Mouse (Mus musculus): ENCODE data around the gene Pdcd1lg2. TPM values are rescaled to one million over a fixed set of nuclear protein-coding genes. Genes with fewer than 3 reads are reported as not detected.

Pdcd1lg2 gene
- polyA plus RNA-seq, 1 experiment from 2014 or later = 0.05 TPM

DNA sequence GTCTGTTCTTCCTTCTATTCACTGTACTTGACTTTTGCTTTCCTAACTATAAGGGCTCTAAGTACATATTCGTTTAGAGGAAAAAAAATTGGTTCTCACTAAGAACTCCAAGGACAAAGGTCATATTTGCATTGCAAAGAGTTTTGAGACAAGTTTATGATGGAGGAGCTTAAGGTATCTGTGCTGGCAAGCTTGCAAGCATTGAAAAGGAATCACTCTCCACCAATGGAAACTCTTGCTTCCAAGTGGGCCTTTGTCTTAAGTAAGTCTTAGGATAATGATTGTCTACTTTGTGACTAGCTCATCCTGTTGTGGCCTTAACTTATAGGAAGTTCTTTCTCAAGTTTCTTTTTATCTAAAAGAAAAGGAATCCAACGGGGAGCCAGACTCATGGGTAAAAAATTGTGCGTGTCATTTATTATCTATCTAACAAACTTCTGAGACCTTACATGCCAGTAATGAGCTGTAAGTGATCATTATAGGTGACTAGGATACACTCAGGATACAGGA, 5.7 kb downstream of the Pdcd1lg2 start:
- Histone ChIP-seq H3K27ac (replicated peaks) (no peak overlapping the region), H3K36me3 (ENCODE audit: control insufficient read depth, insufficient read depth, low read length) (no peaks in the 10 kb centered on the region), H3K4me1 (replicated peaks; ENCODE audit: control insufficient read depth, insufficient read depth) (no peaks in the 10 kb centered on the region), H3K4me3 (ENCODE audit: low read depth, low read length) (no peak overlapping the region), H3K4me2 (replicated peaks; ENCODE audit: low read depth) (no peak overlapping the region), H3K9ac (ENCODE audit: low read length) (no peak overlapping the region), H3K9me3 (ENCODE audit: control insufficient read depth, low read length) (no peaks in the 10 kb centered on the region), H3K27me3 (ENCODE audit: control insufficient read depth, insufficient read depth, low read length) (no peaks in the 10 kb centered on the region)
- DNase-seq (ENCODE audit: low spot score) (no peak), ATAC-seq (ENCODE audit: low FRiP score, low TSS enrichment) (no peak)
- 54% methylated on average over 3 of the region's 3 CpGs for WGBS
- no peak for TF ChIP-seq CTCF (IDR thresholded peaks at IDR 0.05; ENCODE audit: low read depth)
- TF ChIP-seq EP300 (optimal IDR thresholded peaks at IDR 0.05) = no peak

DNA sequence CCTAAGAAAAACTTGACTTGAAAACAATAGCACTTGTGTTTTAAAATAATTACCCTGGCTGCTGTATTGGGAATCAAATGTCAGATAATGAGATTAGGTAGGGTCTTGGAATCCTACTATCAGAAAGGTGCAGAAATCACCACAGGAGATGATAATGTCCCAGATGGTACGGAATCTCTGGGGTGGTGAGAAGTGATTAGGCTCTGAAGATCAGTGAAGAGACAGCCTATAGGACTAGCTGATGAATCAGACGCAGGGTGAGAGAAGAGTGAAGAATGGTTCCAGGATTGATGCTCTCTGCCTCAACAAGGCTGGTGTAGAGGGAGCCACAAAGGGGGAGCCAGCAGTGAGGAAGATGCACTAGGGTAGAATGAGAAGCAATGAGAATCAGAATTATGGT, 6.5 kb downstream of the Pdcd1lg2 start:
- Histone ChIP-seq H3K9me3 (ENCODE audit: control insufficient read depth, low read length) (no peaks in the 10 kb centered on the region), H3K36me3 (ENCODE audit: control insufficient read depth, insufficient read depth, low read length) (no peaks in the 10 kb centered on the region), H3K4me1 (replicated peaks; ENCODE audit: control insufficient read depth, insufficient read depth) (no peaks in the 10 kb centered on the region), H3K27ac (replicated peaks) (no peak overlapping the region), H3K27me3 (ENCODE audit: control insufficient read depth, insufficient read depth, low read length) (no peaks in the 10 kb centered on the region), H3K4me3 (ENCODE audit: low read depth, low read length) (no peak overlapping the region), H3K9ac (ENCODE audit: low read length) (no peak overlapping the region), H3K4me2 (replicated peaks; ENCODE audit: low read depth) (no peak overlapping the region)
- TF ChIP-seq CTCF (IDR thresholded peaks at IDR 0.05; ENCODE audit: low read depth) (no peak), EP300 (optimal IDR thresholded peaks at IDR 0.05) (no peak)
- WGBS = 77% methylated on average over 2 of the region's 2 CpGs
- DNase-seq (ENCODE audit: low spot score) (no peak), ATAC-seq (ENCODE audit: low FRiP score, low TSS enrichment) (no peak)

DNA sequence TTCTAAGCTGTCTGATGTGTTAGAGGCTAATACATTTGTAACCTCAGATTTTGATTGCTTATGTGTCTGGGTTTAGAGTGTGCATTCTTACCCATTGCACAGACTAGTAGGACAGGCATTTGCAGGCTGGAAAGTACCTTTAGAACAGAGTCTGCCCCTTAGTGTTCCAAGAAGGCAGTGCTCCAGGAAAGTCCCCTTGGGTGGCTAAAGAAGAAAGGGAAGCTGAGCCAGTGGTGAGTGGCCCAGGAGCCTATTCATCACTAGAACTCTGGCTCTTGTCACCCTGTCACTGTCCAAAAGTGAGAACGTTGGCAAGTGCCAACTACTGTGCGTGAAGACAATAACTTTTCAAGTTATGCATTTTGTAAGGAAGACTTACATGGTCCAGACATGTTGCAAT, 7.2 kb downstream of the Pdcd1lg2 start:
- no peaks in the 10 kb centered on the region for H3K9me3 ChIP-seq (ENCODE audit: control insufficient read depth, low read length)
- no peak for ATAC-seq (ENCODE audit: low FRiP score, low TSS enrichment)
- no peak overlapping the region for H3K4me3 ChIP-seq (ENCODE audit: low read depth, low read length)
- WGBS = 47% methylated on average over 2 of the region's 2 CpGs
- DNase-seq (ENCODE audit: low spot score) = no peak
- no peaks in the 10 kb centered on the region for H3K4me1 ChIP-seq (replicated peaks; ENCODE audit: control insufficient read depth, insufficient read depth)
- no peak overlapping the region for H3K9ac ChIP-seq (ENCODE audit: low read length)
- H3K27me3 ChIP-seq (ENCODE audit: control insufficient read depth, insufficient read depth, low read length) = no peaks in the 10 kb centered on the region
- no peak overlapping the region for H3K4me2 ChIP-seq (replicated peaks; ENCODE audit: low read depth)
- TF ChIP-seq CTCF (IDR thresholded peaks at IDR 0.05; ENCODE audit: low read depth) (no peak), EP300 (optimal IDR thresholded peaks at IDR 0.05) (no peak)
- no peak overlapping the region for H3K27ac ChIP-seq (replicated peaks)
- H3K36me3 ChIP-seq (ENCODE audit: control insufficient read depth, insufficient read depth, low read length) = no peaks in the 10 kb centered on the region

DNA sequence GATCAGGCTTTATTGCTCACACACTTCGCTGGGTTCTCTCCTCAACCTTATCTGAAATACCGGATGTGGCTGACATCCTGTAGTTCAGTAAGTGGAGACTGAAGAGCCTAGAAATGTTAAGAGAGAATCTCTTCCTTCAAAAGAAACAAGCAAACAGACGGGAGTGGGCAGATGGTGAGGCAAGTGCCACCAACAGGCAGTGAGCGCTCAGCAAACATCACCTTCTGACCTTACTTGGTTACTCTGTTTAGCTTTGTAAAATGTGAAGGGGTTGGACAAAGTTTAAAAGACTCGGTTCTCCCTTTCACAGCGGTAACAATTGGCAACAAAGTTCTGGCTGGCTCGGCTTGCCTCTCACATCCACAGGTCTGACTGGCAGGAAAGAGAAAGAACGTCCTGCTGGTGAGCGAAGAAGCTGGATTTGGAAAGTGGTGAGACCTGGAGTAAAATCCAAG, 8.0 kb downstream of the Pdcd1lg2 start:
- ATAC-seq (ENCODE audit: low FRiP score, low TSS enrichment) = no peak

DNA sequence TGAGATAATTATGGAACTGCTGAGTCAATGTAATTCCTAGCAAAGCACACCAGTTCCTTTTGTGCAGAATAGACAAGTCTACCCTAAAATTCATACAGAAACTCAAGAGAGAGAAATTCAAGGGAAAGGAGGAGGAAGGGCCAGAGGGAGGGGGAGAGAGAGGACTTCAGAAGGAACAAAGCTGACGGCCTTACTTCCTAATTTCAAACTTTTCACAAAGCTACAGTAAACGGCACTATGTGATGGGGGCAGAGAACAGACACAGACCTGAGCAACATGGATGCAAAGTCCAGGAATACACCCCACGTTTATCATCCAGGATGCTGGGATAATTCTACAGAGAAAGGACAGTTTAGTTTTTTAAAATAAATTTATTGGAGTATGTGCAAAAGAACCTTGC, 8.8 kb downstream of the Pdcd1lg2 start:
- no peaks in the 10 kb centered on the region for H3K9me3 ChIP-seq (ENCODE audit: control insufficient read depth, low read length)
- WGBS = 52% methylated on average over 3 of the region's 3 CpGs
- no peak overlapping the region for H3K9ac ChIP-seq (ENCODE audit: low read length)
- no peak overlapping the region for H3K4me3 ChIP-seq (ENCODE audit: low read depth, low read length)
- no peaks in the 10 kb centered on the region for H3K4me1 ChIP-seq (replicated peaks; ENCODE audit: control insufficient read depth, insufficient read depth)
- no peak for TF ChIP-seq CTCF (IDR thresholded peaks at IDR 0.05; ENCODE audit: low read depth)
- no peak for TF ChIP-seq EP300 (optimal IDR thresholded peaks at IDR 0.05)
- no peaks in the 10 kb centered on the region for H3K27me3 ChIP-seq (ENCODE audit: control insufficient read depth, insufficient read depth, low read length)
- ATAC-seq (ENCODE audit: low FRiP score, low TSS enrichment) (no peak), DNase-seq (ENCODE audit: low spot score) (no peak)
- H3K27ac ChIP-seq (replicated peaks) = no peak overlapping the region
- H3K36me3 ChIP-seq (ENCODE audit: control insufficient read depth, insufficient read depth, low read length) = no peaks in the 10 kb centered on the region
- no peak overlapping the region for H3K4me2 ChIP-seq (replicated peaks; ENCODE audit: low read depth)

More for the DNA sequence above, 8.0 kb downstream of the Pdcd1lg2 start:
- H3K9me3 ChIP-seq (ENCODE audit: control insufficient read depth, low read length) = no peaks in the 10 kb centered on the region
- WGBS = 22% methylated on average over 9 of the region's 9 CpGs
- 0 out of 2 replicates have a peak overlapping the region, but pooled peaks have one; percentile 14 for H3K27ac ChIP-seq (replicated peaks)
- H3K9ac ChIP-seq (ENCODE audit: low read length) = no peak overlapping the region
- H3K4me1 ChIP-seq (replicated peaks; ENCODE audit: control insufficient read depth, insufficient read depth) = no peaks in the 10 kb centered on the region
- no peak for TF ChIP-seq EP300 (optimal IDR thresholded peaks at IDR 0.05)
- no peak for TF ChIP-seq CTCF (IDR thresholded peaks at IDR 0.05; ENCODE audit: low read depth)
- H3K4me2 ChIP-seq (replicated peaks; ENCODE audit: low read depth) = no peak overlapping the region; the same call in 1 of the 2 replicates
- H3K27me3 ChIP-seq (ENCODE audit: control insufficient read depth, insufficient read depth, low read length) = no peaks in the 10 kb centered on the region
- no peak for DNase-seq (ENCODE audit: low spot score)
- H3K36me3 ChIP-seq (ENCODE audit: control insufficient read depth, insufficient read depth, low read length) = no peaks in the 10 kb centered on the region
- no peak overlapping the region for H3K4me3 ChIP-seq (ENCODE audit: low read depth, low read length)

DNA sequence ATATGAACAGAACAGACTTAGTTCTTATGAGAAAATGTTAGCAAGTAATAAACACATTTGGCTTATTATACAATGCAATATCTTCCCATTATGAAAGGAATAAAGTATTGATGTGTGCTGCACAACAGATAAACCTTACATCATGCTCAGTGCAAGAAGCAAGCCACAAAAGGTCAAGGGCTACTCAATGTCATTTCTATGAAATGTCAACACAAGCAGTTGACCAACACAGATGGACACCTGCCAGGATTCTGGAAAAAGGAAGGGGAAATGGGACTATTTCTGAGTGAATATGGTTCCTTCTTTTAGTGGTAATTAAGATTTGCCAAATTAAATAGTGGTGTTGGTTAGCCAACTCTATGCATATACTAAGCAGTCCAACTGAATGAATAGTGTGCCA, 9.2 kb downstream of the Pdcd1lg2 start:
- no peak for ATAC-seq (ENCODE audit: low FRiP score, low TSS enrichment)
- DNase-seq (ENCODE audit: low spot score) = no peak
- no peak for TF ChIP-seq EP300 (optimal IDR thresholded peaks at IDR 0.05)
- Histone ChIP-seq H3K27ac (replicated peaks) (no peak overlapping the region), H3K4me3 (ENCODE audit: low read depth, low read length) (no peak overlapping the region), H3K9ac (ENCODE audit: low read length) (no peak overlapping the region), H3K9me3 (ENCODE audit: control insufficient read depth, low read length) (no peaks in the 10 kb centered on the region), H3K4me1 (replicated peaks; ENCODE audit: control insufficient read depth, insufficient read depth) (no peaks in the 10 kb centered on the region), H3K4me2 (replicated peaks; ENCODE audit: low read depth) (no peak overlapping the region), H3K36me3 (ENCODE audit: control insufficient read depth, insufficient read depth, low read length) (no peaks in the 10 kb centered on the region), H3K27me3 (ENCODE audit: control insufficient read depth, insufficient read depth, low read length) (no peaks in the 10 kb centered on the region)

Measured in stomach, postnatal 0 days (tissue).